9 mouse cellular contexts compared by ENCODE assay signal in genomic region chr13:41345756-41346155, GRCm38 (mm10).
DNase-seq lines count a peak whose midpoint lies in the region; ATAC-seq and TF ChIP-seq lines count a peak whose summit lies in the region.
"Had no signal": no experiment of that assay in that cellular context is flagged by ENCODE, and none has a peak within 500 bp of the region (broad histone marks: within the 10 kb centered on the region; RNA-seq: fewer than 3 reads in every experiment).

No protein-coding gene starts in this region.

- intact Hi-C loops in heart, postnatal 10 days (cut with DNase I) = no loop called here
- intact Hi-C loops in left cerebral cortex, postnatal 25 days (cut with DNase I) = no loop called here

- H3K9ac ChIP-seq in embryonic facial prominence, embryonic 15.5 days = no peak overlapping the region
- no peak overlapping the region for H3K9ac ChIP-seq in kidney, postnatal 0 days (ENCODE audit: low read depth, low read length)
- no peak overlapping the region for H3K9ac ChIP-seq in neural tube, embryonic 15.5 days (replicated peaks)

- no peaks in the 10 kb centered on the region for H3K27me3 ChIP-seq in embryonic facial prominence, embryonic 15.5 days
- H3K27me3 ChIP-seq in embryonic facial prominence, embryonic 10.5 days (replicated peaks; ENCODE audit: low read depth, poor library complexity, severe bottlenecking) = no peaks in the 10 kb centered on the region
- H3K27me3 ChIP-seq in kidney, postnatal 0 days (ENCODE audit: insufficient read depth, low read length) = no peaks in the 10 kb centered on the region
- no peaks in the 10 kb centered on the region for H3K27me3 ChIP-seq in neural tube, embryonic 15.5 days (replicated peaks)

- ATAC-seq in embryonic facial prominence, embryonic 15.5 days (ENCODE audit: insufficient number of reproducible peaks, low FRiP score, low TSS enrichment, low read depth) = no peak
- ATAC-seq in kidney, postnatal 0 days (replicated peaks; ENCODE audit: low FRiP score, low read depth) = no peak
- ATAC-seq in neural tube, embryonic 15.5 days (ENCODE audit: low FRiP score) = no peak
- ATAC-seq in megakaryocyte-erythroid progenitor cell, adult 5-6 weeks (replicated peaks; ENCODE audit: low FRiP score, low TSS enrichment, poor library complexity, severe bottlenecking) = no peak

- H3K4me2 ChIP-seq in embryonic facial prominence, embryonic 15.5 days (replicated peaks) = no peak overlapping the region
- no peak overlapping the region for H3K4me2 ChIP-seq in kidney, postnatal 0 days (ENCODE audit: low read length)
- no peak overlapping the region for H3K4me2 ChIP-seq in neural tube, embryonic 15.5 days

- H3K27ac ChIP-seq in embryonic facial prominence, embryonic 15.5 days (replicated peaks) = 0 out of 2 replicates have a peak overlapping the region, but pooled peaks have one; percentile 34
- no peak overlapping the region for H3K27ac ChIP-seq in embryonic facial prominence, embryonic 10.5 days (replicated peaks)
- peak overlapping the region; percentile 67 for H3K27ac ChIP-seq in kidney, postnatal 0 days
- 0 out of 2 replicates have a peak overlapping the region, but pooled peaks have one; percentile 19 for H3K27ac ChIP-seq in neural tube, embryonic 15.5 days (replicated peaks)

- no peak for DNase-seq in embryonic facial prominence, embryonic 10.5 days (ENCODE audit: low spot score)
- peak; percentile 63 to 79 for DNase-seq in heart, postnatal 10 days
- no peak for DNase-seq in kidney, postnatal 0 days (ENCODE audit: low spot score)
- no peak for DNase-seq in adipocyte (ENCODE audit: low spot score)
- no peak for DNase-seq in left cerebral cortex, postnatal 25 days (ENCODE audit: low spot score in 2 of 2)
- DNase-seq: left cerebral cortex, postnatal 4 days had no signal

- no peaks in the 10 kb centered on the region for H3K36me3 ChIP-seq in embryonic facial prominence, embryonic 15.5 days
- peaks cover 18% of the 10 kb centered on the region for H3K36me3 ChIP-seq in embryonic facial prominence, embryonic 10.5 days (replicated peaks)
- H3K36me3 ChIP-seq in kidney, postnatal 0 days (ENCODE audit: insufficient read depth, low read length) = peaks cover 3% of the 10 kb centered on the region; the same call in 1 of the 2 replicates
- H3K36me3 ChIP-seq in neural tube, embryonic 15.5 days = no peaks in the 10 kb centered on the region

- no peak overlapping the region for H3K4me3 ChIP-seq in embryonic facial prominence, embryonic 15.5 days (replicated peaks)
- H3K4me3 ChIP-seq in embryonic facial prominence, embryonic 10.5 days = no peak overlapping the region
- no peak overlapping the region for H3K4me3 ChIP-seq in kidney, postnatal 0 days (replicated peaks; ENCODE audit: low read depth, low read length)
- H3K4me3 ChIP-seq in neural tube, embryonic 15.5 days (replicated peaks) = no peak overlapping the region

- 75% methylated on average over 7 of the region's 7 CpGs for WGBS in embryonic facial prominence, embryonic 15.5 days
- WGBS in embryonic facial prominence, embryonic 10.5 days = 81% methylated on average over 7 of the region's 7 CpGs
- 64% methylated on average over 7 of the region's 7 CpGs for WGBS in kidney, postnatal 0 days
- WGBS in neural tube, embryonic 15.5 days = 76% methylated on average over 7 of the region's 7 CpGs

- peaks cover 44% of the 10 kb centered on the region for H3K4me1 ChIP-seq in embryonic facial prominence, embryonic 15.5 days
- H3K4me1 ChIP-seq in embryonic facial prominence, embryonic 10.5 days = peaks cover 59% of the 10 kb centered on the region
- H3K4me1 ChIP-seq in kidney, postnatal 0 days (replicated peaks; ENCODE audit: insufficient read depth, low read length) = peaks cover 55% of the 10 kb centered on the region
- peaks cover 18% of the 10 kb centered on the region for H3K4me1 ChIP-seq in neural tube, embryonic 15.5 days

- H3K9me3 ChIP-seq in embryonic facial prominence, embryonic 15.5 days (replicated peaks) = no peaks in the 10 kb centered on the region
- H3K9me3 ChIP-seq in embryonic facial prominence, embryonic 10.5 days = no peaks in the 10 kb centered on the region
- no peaks in the 10 kb centered on the region for H3K9me3 ChIP-seq in kidney, postnatal 0 days (replicated peaks; ENCODE audit: low read length)
- H3K9me3 ChIP-seq in neural tube, embryonic 15.5 days (replicated peaks) = no peaks in the 10 kb centered on the region

- no peak for TF ChIP-seq CTCF in kidney, postnatal 0 days (IDR thresholded peaks at IDR 0.05; ENCODE audit: low read depth)

Comparison
In these comparisons a context has a peak if more than half of its experiments do, and no peak if none do; other contexts are left out.
1. DNase-seq: peak in heart, postnatal 10 days (2 of 2); none in embryonic facial prominence, embryonic 10.5 days (single experiment), kidney, postnatal 0 days (single experiment), adipocyte (single experiment) and left cerebral cortex, postnatal 25 days (0 of 2).